Mouse (Mus musculus): ENCODE data around the gene Fam228b. TPM values are rescaled to one million over a fixed set of nuclear protein-coding genes. Genes with fewer than 3 reads are reported as not detected.

The Fam228b gene
- polyA plus RNA-seq, 2 experiments from 2014 or later: 1.3 TPM; not detected in 1

Other genes starting within 250 kb of the Fam228b start
- 10 to 100 TPM; 57.4 to 59.2 TPM for gene Itsn2, start 176.6 kb downstream of the Fam228b start, polyA plus RNA-seq (2017; shearing (Covaris generic))
- not detected for gene Gm3625, start 176.3 kb downstream of the Fam228b start, polyA plus RNA-seq (2017; shearing (Covaris generic))
- gene Fam228a, start 30.8 kb downstream of the Fam228b start, polyA plus RNA-seq (2017; shearing (Covaris generic)): under 1 TPM; 0.47 to 0.80 TPM
- 1 to 10 TPM in 1 of 2 experiments, under 1 TPM in 1; 0.62 to 2.0 TPM for gene Pfn4, start 245 bp downstream of the Fam228b start, polyA plus RNA-seq (2017; shearing (Covaris generic))
- 100 to 1,000 TPM; 182 to 365 TPM for gene Sf3b6, start 48.3 kb upstream of the Fam228b start, polyA plus RNA-seq (2017; shearing (Covaris generic))
- gene Fkbp1b, start 72.3 kb upstream of the Fam228b start, polyA plus RNA-seq (2017; shearing (Covaris generic)): not detected
- gene Wdcp, start 74.0 kb upstream of the Fam228b start, polyA plus RNA-seq (2017; shearing (Covaris generic)): 10 to 100 TPM; 11.0 to 13.9 TPM
- under 1 TPM; 0.58 to 0.90 TPM for gene Mfsd2b, start 105.1 kb upstream of the Fam228b start, polyA plus RNA-seq (2017; shearing (Covaris generic))
- 10 to 100 TPM in 1 of 2 experiments, 1 to 10 TPM in 1; 8.5 to 12.3 TPM for gene Ubxn2a, start 138.4 kb upstream of the Fam228b start, polyA plus RNA-seq (2017; shearing (Covaris generic))
- gene Atad2b, start 148.1 kb upstream of the Fam228b start, polyA plus RNA-seq (2017; shearing (Covaris generic)): 10 to 100 TPM; 11.9 to 13.0 TPM

Data from CD4-positive, CD25-positive, alpha-beta regulatory T cell, adult 4 months (primary cell).